Mouse (Mus musculus) kidney, embryonic 16.5 days (tissue): ENCODE results near the gene Rab8a. TPM values are rescaled to one million over a fixed set of nuclear protein-coding genes. Genes with fewer than 3 reads are reported as not detected.
A peak's percentile ranks its signal among the peaks of the same experiment; 100 is the strongest.
"Not testable (repeated sequence)": the region's sequence is repeated elsewhere in the genome, so short reads cannot be mapped to it uniquely, and the experiment has no call there.

Experiments
- ATAC-seq: fragments of 200-750 bp; cut with Nextera tagmentation; 2 replicates; pipeline ENCODE4 v1.8.0; 2017; ENCODE audit warnings: moderate TSS enrichment; ENCODE audit not compliant: low FRiP score, low TSS enrichment
- H3K27ac ChIP-seq: fragments of 300-500 bp; sonication (generic); 2 replicates; pipeline ENCODE4 v1.5.1; 2014; ENCODE audit warnings: low read length
- H3K27me3 ChIP-seq: fragments of 300-500 bp; sonication (generic); 2 replicates; pipeline ENCODE4 v1.6.1; 2014; ENCODE audit warnings: low read length, control low read depth, mixed read lengths; ENCODE audit not compliant: insufficient read depth
- H3K36me3 ChIP-seq: fragments of 300-500 bp; sonication (generic); 2 replicates; pipeline ENCODE4 v1.6.1; 2014; ENCODE audit warnings: low read length, control low read depth, mixed read lengths; ENCODE audit not compliant: insufficient read depth
- H3K4me1 ChIP-seq: fragments of 300-500 bp; sonication (generic); 2 replicates; pipeline ENCODE4 v1.6.1; 2014; ENCODE audit warnings: low read length, control low read depth, mixed read lengths; ENCODE audit not compliant: insufficient read depth
- H3K4me2 ChIP-seq: fragments of 300-500 bp; sonication (generic); replicated peaks from 2 replicates; pipeline ENCODE4 v1.6.1; 2014; ENCODE audit warnings: low read depth, low read length
- H3K4me3 ChIP-seq: fragments of 300-500 bp; sonication (generic); 2 replicates; pipeline ENCODE4 v1.5.1; 2014; ENCODE audit warnings: mild to moderate bottlenecking, low read length
- H3K9ac ChIP-seq: fragments of 300-500 bp; sonication (generic); replicated peaks from 2 replicates; pipeline ENCODE4 v1.6.1; 2014; ENCODE audit warnings: low read length
- H3K9me3 ChIP-seq: fragments of 300-500 bp; sonication (generic); 2 replicates; pipeline ENCODE4 v1.6.1; 2016; ENCODE audit warnings: low read length, control low read depth
- WGBS: fragments of 180-500 bp; shearing (Covaris S2); extraction: QIAGEN DNeasy Blood & Tissue Kit; methylation state at CpG from one replicate; pipeline ENCODE4 v1.1.7; 2014; 5-methylcytosine and 5-hydroxymethylcytosine counted together
- polyA plus RNA-seq: library from polyadenylated mRNA; unstranded; fragments of >200 nt; fragmentation: Nextera tagmentation; extraction: Ambion mirVana; gene quantifications from 2 replicates; pipeline ENCODE4 v1.2.1, GENCODE M21; 2015

Rab8a gene
- 141 and 143 TPM in 2 replicates for polyA plus RNA-seq

- H3K4me2 ChIP-seq = peak within 1 kb of the TSS; percentile 82
- H3K4me1 ChIP-seq = peaks cover 27% of the 10 kb centered on the region
- ATAC-seq = peak; percentile 99
- H3K9me3 ChIP-seq = no peaks in the 10 kb centered on the region
- peaks cover 9% of the 10 kb centered on the region; the same call in 1 of the 2 replicates for H3K36me3 ChIP-seq
- under 1% methylated on average over 82 of the region's 82 CpGs for WGBS
- H3K9ac ChIP-seq = peak within 1 kb of the TSS; percentile 88
- H3K4me3 ChIP-seq = peak within 1 kb of the TSS; percentile 68
- peak within 1 kb of the TSS; percentile 88 for H3K27ac ChIP-seq
- no peaks in the 10 kb centered on the region for H3K27me3 ChIP-seq
These were observed at the start of gene Rab8a for GRCm38 (mm10) chr8:72160707-72161697. Gene Rab8a, plus strand, starts transcription at chr8:72161200.

GRCm38 (mm10) chr8:72112486-72112885, 48.5 kb upstream of the Rab8a start:
- Histone ChIP-seq H3K9ac (no peak overlapping the region), H3K27me3 (no peaks in the 10 kb centered on the region), H3K4me2 (no peak overlapping the region), H3K9me3 (no peaks in the 10 kb centered on the region), H3K36me3 (no peaks in the 10 kb centered on the region), H3K4me1 (no peaks in the 10 kb centered on the region), H3K27ac (no peak overlapping the region), H3K4me3 (no peak overlapping the region)
- ATAC-seq = no peak
- 64% methylated on average over 3 of the region's 3 CpGs for WGBS

GRCm38 (mm10) chr8:72115202-72115601, 45.8 kb upstream of the Rab8a start:
- Histone ChIP-seq H3K9ac (no peak overlapping the region), H3K36me3 (no peaks in the 10 kb centered on the region), H3K4me3 (no peak overlapping the region), H3K4me2 (no peak overlapping the region), H3K4me1 (no peaks in the 10 kb centered on the region), H3K27ac (no peak overlapping the region), H3K9me3 (no peaks in the 10 kb centered on the region), H3K27me3 (no peaks in the 10 kb centered on the region)
- WGBS = 90% methylated on average over 2 of the region's 2 CpGs
- no peak for ATAC-seq

- whole genome bisulfite sequencing = 44% methylated on average over 4 of the region's 4 CpGs
- H3K36me3 ChIP-seq = no peaks in the 10 kb centered on the region
These were observed 42.4 kb upstream of the Rab8a start for GRCm38 (mm10) chr8:72118616-72119015.

GRCm38 (mm10) chr8:72121486-72121885, 39.5 kb upstream of the Rab8a start:
- WGBS = 69% methylated on average over 3 of the region's 3 CpGs
- H3K27ac ChIP-seq, H3K27me3 ChIP-seq, H3K9me3 ChIP-seq, ATAC-seq, H3K36me3 ChIP-seq, H3K4me1 ChIP-seq, H3K4me3 ChIP-seq, H3K4me2 ChIP-seq, H3K9ac ChIP-seq: not testable (repeated sequence)

More at GRCm38 (mm10) chr8:72118616-72119015, 42.4 kb upstream of the Rab8a start:
- Histone ChIP-seq H3K4me3 (no peak overlapping the region), H3K9ac (no peak overlapping the region), H3K27ac (no peak overlapping the region), H3K4me1 (no peaks in the 10 kb centered on the region), H3K9me3 (no peaks in the 10 kb centered on the region), H3K27me3 (no peaks in the 10 kb centered on the region), H3K4me2 (no peak overlapping the region)
- ATAC-seq = no peak

- Histone ChIP-seq H3K4me3 (no peak overlapping the region), H3K36me3 (no peaks in the 10 kb centered on the region), H3K27me3 (no peaks in the 10 kb centered on the region), H3K4me1 (no peaks in the 10 kb centered on the region), H3K9me3 (0 out of 2 replicates have a peak, but pooled peaks cover 2% of the 10 kb centered on the region), H3K9ac (no peak overlapping the region), H3K4me2 (no peak overlapping the region), H3K27ac (no peak overlapping the region)
- ATAC-seq = no peak
- WGBS = 79% methylated on average over 1 of the region's 1 CpGs
These were observed 39.0 kb upstream of the Rab8a start for GRCm38 (mm10) chr8:72121997-72122396.

- WGBS = 59% methylated on average over 1 of the region's 1 CpGs
- H3K4me2 ChIP-seq = no peak overlapping the region
- no peaks in the 10 kb centered on the region for H3K4me1 ChIP-seq
- no peak overlapping the region for H3K4me3 ChIP-seq
- no peaks in the 10 kb centered on the region for H3K27me3 ChIP-seq
- H3K36me3 ChIP-seq = no peaks in the 10 kb centered on the region
- no peak for ATAC-seq
- H3K27ac ChIP-seq = no peak overlapping the region
- 0 out of 2 replicates have a peak, but pooled peaks cover 2% of the 10 kb centered on the region for H3K9me3 ChIP-seq
- no peak overlapping the region for H3K9ac ChIP-seq
These were observed 33.2 kb upstream of the Rab8a start for GRCm38 (mm10) chr8:72127834-72128233.

- H3K4me2 ChIP-seq = no peak overlapping the region
- no peaks in the 10 kb centered on the region for H3K36me3 ChIP-seq
- H3K27me3 ChIP-seq = no peaks in the 10 kb centered on the region
- peaks cover 8% of the 10 kb centered on the region for H3K4me1 ChIP-seq
- WGBS = 47% methylated on average over 2 of the region's 2 CpGs
- H3K9me3 ChIP-seq = no peaks in the 10 kb centered on the region
- no peak overlapping the region for H3K4me3 ChIP-seq
- peak overlapping the region; percentile 51 for H3K27ac ChIP-seq
- ATAC-seq = 0 out of 2 replicates have a peak, but pooled peaks have one; percentile 2
- no peak overlapping the region for H3K9ac ChIP-seq
These were observed 29.7 kb upstream of the Rab8a start for GRCm38 (mm10) chr8:72131251-72131650.

- ATAC-seq = no peak
- H3K27ac ChIP-seq = peak overlapping the region; percentile 51
- H3K4me2 ChIP-seq = no peak overlapping the region
- peaks cover 10% of the 10 kb centered on the region for H3K4me1 ChIP-seq
- no peaks in the 10 kb centered on the region for H3K36me3 ChIP-seq
- no peak overlapping the region for H3K9ac ChIP-seq
- H3K9me3 ChIP-seq = no peaks in the 10 kb centered on the region
- no peak overlapping the region for H3K4me3 ChIP-seq
- whole genome bisulfite sequencing = 72% methylated on average over 2 of the region's 2 CpGs
- H3K27me3 ChIP-seq = no peaks in the 10 kb centered on the region
These were observed 29.1 kb upstream of the Rab8a start for GRCm38 (mm10) chr8:72131901-72132300.

- 75% methylated on average over 1 of the region's 1 CpGs for WGBS
- no peak overlapping the region for H3K4me3 ChIP-seq
- no peak for ATAC-seq
- H3K27me3 ChIP-seq = no peaks in the 10 kb centered on the region
- H3K9me3 ChIP-seq = no peaks in the 10 kb centered on the region
- peak overlapping the region; percentile 51; the same call in 1 of the 2 replicates for H3K27ac ChIP-seq
- no peak overlapping the region for H3K4me2 ChIP-seq
- no peak overlapping the region for H3K9ac ChIP-seq
- no peaks in the 10 kb centered on the region for H3K36me3 ChIP-seq
- H3K4me1 ChIP-seq = peaks cover 15% of the 10 kb centered on the region
These were observed 28.6 kb upstream of the Rab8a start for GRCm38 (mm10) chr8:72132417-72132816.
